Mouse (Mus musculus) ES-Bruce4 (cell line): Measurements from ENCODE around the gene Spred3.

ENCODE experiments used
- CTCF ChIP-seq: IDR thresholded peaks from one replicate; pipeline ENCODE4 v1.8.1; 2011; ENCODE audit warnings: low read depth, low read length
- EP300 ChIP-seq: IDR thresholded peaks from 2 replicates; pipeline ENCODE4 v1.6.1; 2011; ENCODE audit warnings: low read depth, low read length; ENCODE audit not compliant: insufficient read depth
- POLR2A ChIP-seq: IDR thresholded peaks from one replicate; pipeline ENCODE4 v1.8.1; 2011; ENCODE audit warnings: low read length; ENCODE audit not compliant: insufficient read depth

- TF ChIP-seq POLR2A (no peak), CTCF (no peak), EP300 (no peak)
Observed at GRCm38 (mm10) chr7:29214236-29214635, 44.0 kb upstream of the Spred3 start.
